Mouse (Mus musculus): ENCODE measurements at regions not wholly inside any gene's neighbourhood (a gene's known extent, or its start where the extent isn't known, plus 50 kb on each side); places are given as distances from the start of the nearest gene placed in this dataset.

GRCm38 (mm10) chr4:106042456-106042855 is 252.8 kb downstream of the Gm12728 start:
- DNase-seq (ENCODE audit: low spot score in 2 of 2), result no peak

- DNase-seq (ENCODE audit: low spot score in 2 of 2), result no peak
Observed at GRCm38 (mm10) chr4:106043661-106044060, 254.0 kb downstream of the Gm12728 start.

GRCm38 (mm10) chr4:106048053-106048452 is 258.4 kb downstream of the Gm12728 start:
- no peak for DNase-seq (ENCODE audit: low spot score in 2 of 2)

DNA sequence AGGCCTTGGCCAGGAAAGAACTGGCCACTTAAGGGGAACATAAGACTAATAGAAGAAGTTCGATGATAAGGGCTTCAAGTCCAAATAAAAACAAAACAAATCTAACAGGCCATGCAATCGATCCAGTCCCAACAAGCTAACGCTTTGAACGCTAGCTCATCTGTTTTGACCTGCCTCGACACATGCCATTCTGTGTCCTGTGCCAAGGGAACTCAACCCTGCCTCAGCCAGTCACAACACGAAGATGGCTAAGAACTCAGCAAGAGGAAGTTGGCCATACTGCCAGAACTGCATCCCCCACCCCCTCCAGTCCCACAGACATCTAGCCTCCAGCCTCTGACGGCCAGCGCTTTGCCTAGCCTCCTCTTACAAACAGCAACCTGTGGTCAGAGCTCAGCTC is 259.1 kb downstream of the Gm12728 start:
- DNase-seq (ENCODE audit: low spot score in 2 of 2), result no peak

GRCm38 (mm10) chr4:106049880-106050279 is 260.2 kb downstream of the Gm12728 start:
- no peak for DNase-seq (ENCODE audit: low spot score in 2 of 2)

- DNase-seq (ENCODE audit: low spot score in 2 of 2), result no peak
Observed at GRCm38 (mm10) chr4:106050297-106050696, 260.6 kb downstream of the Gm12728 start.

DNA sequence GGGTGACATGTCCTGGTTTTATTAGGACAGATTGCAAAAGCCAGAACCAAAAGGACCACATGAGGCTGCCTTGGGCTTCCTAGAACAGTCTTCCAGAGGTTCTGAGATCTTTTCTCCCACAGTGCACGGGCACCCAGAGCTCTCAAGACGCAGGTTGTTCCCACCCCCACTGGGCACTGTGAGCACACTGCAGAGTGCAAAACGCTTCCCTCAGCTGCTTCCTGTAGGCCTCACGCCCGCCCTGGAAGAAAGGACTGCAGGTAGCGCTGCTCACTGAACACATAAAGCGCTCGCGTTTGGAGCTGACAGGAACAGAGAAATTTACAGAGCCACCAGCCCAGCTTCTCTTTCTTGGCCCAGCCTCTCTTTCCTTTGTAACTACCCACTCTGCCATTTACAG is 262.5 kb upstream of the Usp24 start:
- DNase-seq (ENCODE audit: low spot score in 2 of 2), result no peak

- DNase-seq (ENCODE audit: low spot score in 2 of 2), result no peak
Observed at GRCm38 (mm10) chr4:106054324-106054723, 261.7 kb upstream of the Usp24 start.

- DNase-seq (ENCODE audit: low spot score in 2 of 2), result no peak
Observed at GRCm38 (mm10) chr4:106062651-106063050, 253.4 kb upstream of the Usp24 start.

GRCm38 (mm10) chr4:106063851-106064382 is 252.1 kb upstream of the Usp24 start:
- DNase-seq (ENCODE audit: low spot score in 2 of 2), result no peak

DNA sequence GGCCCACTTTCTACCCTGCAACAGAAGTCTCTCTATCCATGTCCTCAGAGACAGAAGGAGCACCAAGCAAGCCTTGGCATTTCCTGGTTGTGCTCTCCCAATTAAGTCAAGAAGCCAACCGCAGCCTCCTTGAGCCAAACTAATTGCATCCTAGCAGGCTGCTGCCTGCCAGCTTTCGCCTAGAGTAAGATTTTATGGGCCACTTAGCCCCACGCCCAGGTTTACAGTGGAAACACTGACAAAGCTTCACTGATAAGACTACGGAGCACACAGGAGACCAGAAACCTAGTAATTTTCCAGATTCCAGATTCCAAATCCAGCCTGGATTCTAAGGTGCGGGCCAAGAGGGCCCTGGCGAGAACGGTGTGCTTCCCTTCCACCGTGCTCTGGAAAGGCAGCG is 249.0 kb upstream of the Usp24 start:
- no peak for DNase-seq (ENCODE audit: low spot score in 2 of 2)

DNA sequence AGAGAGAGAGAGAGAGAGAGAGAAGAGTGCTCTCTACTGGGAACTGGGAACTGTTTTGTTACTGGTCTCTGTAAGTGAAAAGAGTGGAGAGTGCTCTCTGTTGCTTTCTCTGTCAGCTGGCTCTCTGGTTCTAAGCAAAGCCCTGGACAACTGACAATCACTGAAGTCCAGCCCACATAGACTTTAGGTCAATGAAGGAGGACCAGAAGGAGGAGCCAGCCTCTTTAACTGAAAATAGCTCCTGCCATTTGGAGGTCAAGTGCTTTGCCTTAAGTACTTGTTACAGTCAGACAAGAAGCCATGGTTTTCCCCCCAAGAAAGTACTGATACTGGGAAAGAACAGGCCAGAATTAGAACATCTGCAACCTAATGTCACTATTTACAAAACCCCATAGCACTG is 232.5 kb upstream of the Usp24 start:
- DNase-seq (ENCODE audit: low spot score in 2 of 2), result no peak

DNA sequence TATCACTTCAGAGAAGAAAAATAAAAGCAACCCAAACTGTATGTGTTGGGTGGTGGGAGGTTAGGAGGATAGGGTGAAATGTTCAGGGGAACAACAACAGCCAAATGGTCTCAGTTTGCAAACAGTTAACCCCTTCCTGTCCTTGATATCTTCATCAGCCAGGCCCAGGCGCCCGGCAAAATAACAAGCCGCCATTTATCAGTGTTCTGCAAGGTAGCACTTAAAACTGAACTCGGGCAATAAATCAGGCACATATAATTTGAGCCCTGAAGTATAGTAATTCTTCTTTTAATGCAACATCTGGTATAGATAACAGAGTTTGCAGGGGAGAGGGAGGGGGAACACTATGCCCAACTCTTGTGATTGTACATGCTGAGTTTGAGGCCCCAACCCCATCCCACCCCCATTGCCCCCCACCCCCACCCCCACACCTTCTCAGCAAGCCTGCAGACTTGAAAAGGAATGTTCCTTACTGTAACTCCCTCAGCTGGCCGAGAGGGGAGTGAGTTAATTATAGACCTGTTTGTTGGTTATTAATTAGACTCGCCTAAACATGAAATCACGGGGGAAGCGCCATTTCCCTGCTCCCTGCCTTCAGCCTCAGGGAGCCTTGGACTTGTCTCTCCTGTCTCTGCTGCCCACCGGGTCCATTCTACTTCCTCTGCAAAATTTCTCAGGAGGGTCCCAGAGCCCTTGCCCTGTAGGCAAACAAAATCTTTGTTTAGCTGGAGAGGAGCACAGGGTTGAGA is 223.9 kb upstream of the Usp24 start:
- no peak for DNase-seq (ENCODE audit: low spot score in 2 of 2)

GRCm38 (mm10) chr4:106092676-106093070 is 223.3 kb upstream of the Usp24 start:
- DNase-seq (ENCODE audit: low spot score in 2 of 2), result no peak

DNA sequence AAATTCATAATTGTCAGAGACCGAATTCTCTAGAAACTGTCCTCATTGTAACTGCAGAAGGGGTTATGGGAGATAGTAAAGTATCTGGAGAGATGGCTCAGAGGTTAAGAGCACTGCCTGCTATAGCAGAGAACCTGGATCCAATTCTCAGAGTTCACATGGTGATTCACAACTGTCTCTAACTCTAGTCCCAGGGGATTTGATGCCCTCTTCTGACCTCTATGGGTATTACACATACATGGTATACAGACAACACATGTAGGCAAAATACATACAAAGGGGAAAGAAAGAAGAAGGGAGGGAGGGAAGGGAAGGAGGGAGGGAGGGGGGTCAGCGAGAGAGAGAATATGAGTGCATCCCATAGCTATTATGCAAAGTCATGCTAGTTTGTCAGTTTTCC is 222.8 kb upstream of the Usp24 start:
- DNase-seq (ENCODE audit: low spot score in 2 of 2), result no peak

DNA sequence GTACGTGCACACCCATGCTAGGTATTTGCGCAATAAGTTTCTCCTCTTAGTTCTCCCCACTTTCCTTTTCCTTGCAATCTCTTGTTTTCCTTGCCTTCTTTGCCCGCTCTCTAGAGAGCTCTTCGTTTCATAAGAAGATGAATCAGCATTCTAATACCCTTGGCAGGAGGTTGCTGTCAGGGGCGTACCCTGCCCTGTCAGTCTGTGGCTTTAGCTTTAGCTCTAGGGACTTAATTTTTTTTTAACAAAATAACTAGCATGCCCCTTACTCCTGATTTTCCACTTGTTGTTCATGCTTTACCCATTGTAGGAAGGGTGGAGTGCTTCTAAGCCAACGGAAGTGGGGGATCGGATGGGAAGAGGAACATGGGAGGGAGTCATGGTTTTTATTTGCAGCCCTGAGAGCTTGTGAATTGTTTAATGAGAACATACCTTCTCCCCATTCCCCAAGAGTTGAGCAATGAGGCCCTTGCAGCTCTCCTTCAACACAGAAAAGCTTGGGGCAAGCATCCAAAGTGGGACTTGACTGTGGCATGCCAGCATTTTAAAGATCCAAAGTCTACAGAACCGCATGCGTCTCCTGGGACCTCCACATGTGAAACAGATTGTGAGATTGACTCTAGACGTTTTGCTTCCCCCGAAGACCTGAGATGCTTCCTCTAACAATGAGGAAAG is 221.0 kb upstream of the Usp24 start:
- DNase-seq (ENCODE audit: low spot score in 2 of 2), result no peak

DNA sequence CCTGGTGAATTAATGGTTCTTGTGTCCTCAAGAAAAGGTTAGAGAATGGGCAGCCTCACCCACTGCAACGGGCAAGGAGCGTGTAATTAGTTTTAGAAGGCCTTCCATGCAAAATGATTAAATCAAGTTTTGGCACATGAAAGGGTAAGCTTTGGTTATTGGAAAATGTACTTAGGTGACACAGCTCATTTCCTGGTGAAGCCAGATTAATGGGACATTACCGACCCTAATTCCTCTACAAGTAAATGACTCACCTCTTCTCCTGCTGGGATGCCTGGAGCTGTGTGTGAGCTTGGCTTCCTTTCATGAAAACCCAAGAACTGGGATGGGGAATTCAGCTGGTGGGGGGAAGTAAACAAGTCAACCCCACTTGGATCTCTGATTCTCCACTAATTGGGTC is 219.9 kb upstream of the Usp24 start:
- no peak for DNase-seq (ENCODE audit: low spot score in 2 of 2)

- DNase-seq (ENCODE audit: low spot score in 2 of 2), result no peak
Observed at GRCm38 (mm10) chr4:106097846-106098245, 218.2 kb upstream of the Usp24 start.

GRCm38 (mm10) chr4:106100211-106101025 is 215.6 kb upstream of the Usp24 start:
- no peak for DNase-seq (ENCODE audit: low spot score in 2 of 2)

- no peak for DNase-seq (ENCODE audit: low spot score in 2 of 2)
Observed at GRCm38 (mm10) chr4:106101904-106102303, 214.1 kb upstream of the Usp24 start.

DNA sequence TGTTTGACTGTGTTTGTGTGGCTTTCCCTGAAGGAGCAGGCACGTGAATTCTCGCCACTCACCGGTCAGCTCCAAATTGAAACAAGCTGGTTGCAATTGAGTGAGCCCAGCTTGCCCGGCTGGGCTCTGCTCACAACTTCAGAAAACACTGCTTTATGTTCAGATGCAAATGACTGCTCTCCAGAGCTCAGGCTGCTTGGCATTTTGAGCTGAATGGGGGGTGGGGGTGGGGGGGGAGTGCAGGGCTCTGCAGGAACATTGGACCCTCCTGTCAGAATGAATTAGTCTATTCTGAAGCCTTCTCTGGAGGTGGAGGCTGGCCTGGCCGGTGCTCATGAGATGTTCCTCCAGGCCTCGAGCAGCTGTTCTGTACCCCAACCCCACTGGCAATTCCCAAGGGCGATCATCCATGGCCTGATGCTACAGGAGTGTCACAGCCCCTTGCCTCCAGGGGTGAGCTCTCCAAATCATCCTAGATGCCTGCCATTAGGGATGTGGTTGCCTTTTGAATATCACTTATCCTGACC is 213.5 kb upstream of the Usp24 start:
- DNase-seq (ENCODE audit: low spot score in 2 of 2), result no peak

Measured in spleen, postnatal 10 days (tissue).